Mouse (Mus musculus): ENCODE data around the gene Fgfr2.
"Not testable (repeated sequence)": the region's sequence is repeated elsewhere in the genome, so short reads cannot be mapped to it uniquely, and the experiment has no call there.

Gene Fgfr2

DNA sequence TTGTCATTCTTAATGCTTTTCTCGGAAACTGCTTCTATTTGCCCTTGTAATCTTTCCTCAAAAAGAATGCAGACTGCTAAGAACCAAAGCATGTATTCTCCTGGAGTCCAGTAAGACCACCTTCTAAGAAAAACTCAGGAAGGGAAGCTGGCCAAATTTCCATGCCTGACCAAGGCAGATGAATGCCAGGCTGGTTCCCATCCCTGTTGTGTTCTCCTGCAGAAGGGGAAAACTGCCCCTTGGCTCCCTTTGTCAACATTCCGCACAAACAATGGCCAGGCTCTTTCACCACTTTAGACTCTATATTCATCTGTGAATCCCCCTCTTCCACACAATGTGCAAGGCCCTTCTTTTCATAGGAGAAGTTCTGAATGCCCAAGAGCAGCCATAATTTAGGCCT, 5.3 kb downstream of the Fgfr2 start:
- DNase-seq: no peak

DNA sequence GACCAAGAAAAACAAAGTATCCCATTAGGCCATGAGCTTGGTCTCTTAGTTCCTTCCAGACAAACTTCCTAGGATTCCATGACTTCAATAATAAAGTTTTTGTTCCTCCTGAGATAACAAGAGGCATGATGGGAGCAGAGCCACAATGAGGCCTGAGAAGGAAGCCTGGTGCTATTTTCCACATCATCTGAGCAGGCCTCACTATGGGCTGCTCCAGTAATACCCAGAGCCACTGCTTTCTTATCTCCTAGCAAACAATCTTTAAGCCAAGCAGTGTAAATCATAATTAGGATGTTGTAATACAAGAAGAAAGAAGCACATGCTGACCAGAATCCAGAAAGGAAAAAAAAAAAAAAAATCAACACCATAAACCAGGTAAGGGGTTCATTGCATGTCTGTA, 6.6 kb downstream of the Fgfr2 start:
- DNase-seq: no peak

DNA sequence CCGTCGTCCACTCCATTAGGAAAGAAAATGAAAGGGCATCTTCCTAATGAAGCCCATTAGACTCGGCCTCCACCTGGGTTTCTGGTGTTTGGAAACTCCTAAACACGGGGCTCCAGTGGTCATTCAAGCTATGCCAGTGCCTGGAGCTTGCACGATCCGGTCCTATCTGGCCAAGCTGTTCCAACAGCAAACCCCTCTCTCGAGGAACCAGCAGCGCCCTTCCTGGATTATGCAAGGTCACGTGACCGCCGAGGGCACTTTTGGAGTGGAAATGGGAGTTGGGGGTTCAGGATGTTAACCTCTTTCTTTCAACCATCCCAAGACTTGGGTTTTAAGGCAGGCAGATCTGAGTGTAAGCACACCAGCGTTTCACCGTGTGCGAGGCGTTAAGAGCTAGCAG, 7.3 kb downstream of the Fgfr2 start:
- DNase-seq: no peak

DNA sequence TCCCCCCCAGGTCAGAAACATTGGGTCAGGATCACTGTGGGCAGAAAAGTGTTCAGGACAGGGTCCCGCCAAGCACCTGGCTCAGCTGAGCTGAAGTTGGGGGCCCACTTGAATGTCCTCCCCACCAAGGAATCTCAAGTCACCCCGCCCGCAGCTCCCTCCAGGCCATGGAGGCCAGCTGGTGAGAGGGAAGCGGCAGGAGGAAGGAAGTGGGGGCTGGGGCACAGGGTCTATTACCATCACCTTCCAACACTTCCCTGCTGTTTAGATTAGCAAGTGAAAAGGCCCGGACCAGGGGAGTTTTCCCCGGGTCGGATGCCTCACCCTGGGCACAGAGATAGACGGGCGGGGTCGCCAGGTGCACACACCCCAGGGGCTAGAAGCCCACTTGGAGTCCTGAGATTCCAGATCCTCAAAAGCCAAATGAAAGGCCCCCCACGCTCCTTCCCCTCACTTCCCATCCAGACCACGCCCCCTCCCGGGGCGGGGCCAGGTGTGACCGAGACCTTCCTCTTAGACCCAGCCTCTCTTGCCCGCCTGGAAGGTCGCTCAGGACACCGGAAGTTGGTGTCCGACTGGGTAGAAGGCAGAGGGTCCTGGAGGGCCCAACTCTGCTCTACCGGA, 8.2 kb downstream of the Fgfr2 start:
- no peak for DNase-seq

DNA sequence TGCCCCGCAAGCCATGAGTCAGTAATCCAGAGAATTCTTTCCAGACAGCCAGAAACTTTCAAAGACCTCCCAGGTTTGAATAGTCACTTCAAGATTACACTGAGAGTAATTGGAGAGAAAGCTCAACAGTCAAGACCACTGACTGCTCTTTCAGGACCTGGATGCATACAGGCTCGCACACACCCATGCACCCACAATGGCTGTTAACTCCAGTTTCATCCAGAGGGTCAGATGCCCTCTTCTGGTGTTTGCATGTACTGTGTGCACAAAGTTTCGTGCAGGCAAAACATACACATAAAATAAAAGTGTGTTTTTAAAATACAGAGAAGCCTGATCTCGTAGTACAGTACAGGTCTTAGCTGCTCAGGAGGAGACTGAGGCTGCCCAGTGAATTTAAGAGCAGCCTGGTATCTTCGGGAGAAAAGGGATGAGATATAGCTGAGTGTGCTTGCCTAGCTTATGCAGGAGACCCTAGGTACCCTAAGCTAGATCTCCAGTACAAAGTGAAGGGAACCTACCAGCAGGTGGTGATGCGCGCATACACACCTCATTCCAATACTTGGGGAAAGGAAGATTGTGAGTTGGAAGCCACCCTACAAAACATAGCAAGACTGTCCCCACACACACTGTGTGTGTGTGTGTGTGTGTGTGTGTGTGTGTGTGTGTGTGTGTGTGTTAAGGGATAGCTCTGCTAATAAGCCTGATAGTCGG, 9.8 kb downstream of the Fgfr2 start:
- DNase-seq: no peak

DNA sequence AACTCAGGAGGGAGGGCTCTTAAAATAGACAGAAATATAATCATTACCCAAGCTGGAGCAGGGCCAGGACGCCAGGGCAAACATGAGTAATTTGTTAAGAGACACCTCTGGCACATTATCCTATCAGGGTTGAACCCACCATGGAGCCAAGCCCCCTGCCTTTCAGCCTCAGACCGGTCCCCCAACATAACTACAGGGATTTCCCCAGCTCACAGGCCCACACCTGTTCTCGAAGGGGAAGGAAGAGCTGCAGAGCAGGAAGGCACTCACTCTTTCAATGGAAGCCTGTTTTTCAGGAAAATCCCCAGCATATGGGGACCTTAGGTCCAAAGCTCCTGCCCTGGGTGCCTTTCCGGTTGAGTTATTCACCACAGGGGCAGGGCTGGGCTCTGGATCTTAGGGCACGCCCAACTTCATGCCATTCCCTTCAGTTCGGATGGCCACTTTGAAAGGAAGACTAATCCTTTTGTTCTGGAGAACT, 10.8 kb downstream of the Fgfr2 start:
- DNase-seq: no peak

DNA sequence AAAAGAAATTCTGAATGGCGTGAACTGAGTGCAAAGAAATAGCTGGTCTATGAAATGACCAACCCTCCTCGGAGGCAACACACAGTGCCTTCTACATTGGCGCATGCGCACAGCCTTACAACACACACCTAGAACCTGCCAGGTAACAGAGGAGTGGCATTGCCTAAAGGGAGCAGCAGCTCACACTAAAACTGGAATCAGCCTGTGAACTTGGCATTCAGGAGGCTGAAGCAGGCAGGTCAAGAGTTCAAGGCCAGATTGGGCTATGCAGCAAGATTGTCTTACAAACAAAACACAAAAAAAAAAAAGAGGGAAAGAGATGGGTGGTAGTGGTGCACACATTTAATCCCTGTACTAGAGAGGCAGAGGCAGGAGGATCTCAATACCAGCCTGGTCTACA, 13.7 kb downstream of the Fgfr2 start:
- DNase-seq: no peak

DNA sequence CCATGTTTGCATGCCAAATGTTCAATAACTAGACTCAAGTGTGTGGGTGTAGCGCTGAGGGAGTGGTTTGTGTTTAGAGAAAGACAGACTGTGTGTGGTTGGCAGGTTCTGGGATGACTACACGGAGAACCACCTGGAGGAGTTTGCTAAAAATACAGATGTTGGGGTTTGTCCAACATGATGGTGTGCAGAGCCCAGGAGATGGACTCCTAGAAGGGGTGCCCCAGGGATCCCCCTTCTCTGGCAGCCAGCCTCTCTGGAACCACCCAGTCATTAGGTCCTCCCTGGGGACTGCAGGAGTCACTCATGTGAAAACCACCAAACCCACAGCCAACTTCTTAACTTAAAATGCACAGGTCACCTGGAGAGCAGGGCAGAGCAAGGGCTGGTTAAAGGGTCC, 14.5 kb downstream of the Fgfr2 start:
- no peak for DNase-seq

DNA sequence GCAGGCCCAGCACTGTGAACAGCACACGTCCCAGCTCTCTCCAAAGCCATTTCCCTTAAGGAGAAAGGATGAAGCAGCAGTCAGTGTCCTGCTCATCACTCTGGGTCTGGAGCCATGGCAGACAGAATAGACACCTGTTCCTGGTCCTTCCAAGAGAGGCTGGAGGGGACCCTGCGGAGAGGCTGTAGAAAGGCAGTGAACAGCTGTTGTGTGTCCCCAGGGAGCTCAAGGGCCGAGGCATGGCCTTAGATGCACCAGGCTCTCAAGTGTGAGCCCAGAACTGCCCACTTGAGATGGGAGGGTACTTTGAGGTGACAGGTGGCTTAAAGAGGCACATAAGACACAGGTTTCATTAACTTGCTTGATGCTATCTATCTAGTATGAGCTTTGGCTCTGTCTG, 20.6 kb downstream of the Fgfr2 start:
- DNase-seq: no peak

DNA sequence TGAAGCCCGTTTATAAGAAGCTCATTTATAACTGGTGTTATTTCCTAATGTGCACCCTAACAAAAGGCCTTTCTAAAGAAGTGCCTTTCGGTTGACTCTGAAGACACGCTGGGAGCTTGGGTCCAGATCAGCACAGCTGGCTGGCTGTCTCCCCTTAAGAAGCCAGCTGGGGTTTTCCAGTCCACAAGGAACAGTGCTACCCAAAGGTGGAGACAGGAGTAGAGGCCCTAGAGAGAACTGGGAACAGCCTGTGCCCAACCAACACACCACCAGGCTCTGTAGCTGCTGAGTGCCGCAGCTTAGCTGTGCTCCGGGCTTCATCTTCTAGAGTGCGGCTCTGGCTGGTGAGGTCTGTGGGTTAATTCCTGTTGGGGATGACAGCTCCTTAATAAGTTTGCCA, 22.1 kb downstream of the Fgfr2 start:
- DNase-seq: no peak

DNA sequence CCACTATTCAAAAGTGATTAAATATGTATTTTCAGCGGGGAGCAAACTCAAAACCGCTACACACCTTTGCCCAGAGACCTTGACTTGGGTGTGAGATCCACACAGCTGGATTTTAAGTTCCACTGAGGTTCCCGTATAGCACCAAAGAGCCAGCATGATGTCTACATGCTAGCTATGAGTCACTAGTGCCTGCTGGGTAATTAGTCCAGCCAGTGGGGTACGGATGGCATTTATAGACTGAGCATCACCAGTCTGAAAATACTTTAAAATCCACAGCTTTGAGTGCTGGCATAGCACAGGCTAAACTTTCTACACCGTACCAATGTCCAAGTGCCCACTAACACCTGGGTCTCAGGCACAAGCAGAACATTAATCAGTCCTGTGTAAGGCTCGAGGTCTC, 23.0 kb downstream of the Fgfr2 start:
- DNase-seq: no peak

DNA sequence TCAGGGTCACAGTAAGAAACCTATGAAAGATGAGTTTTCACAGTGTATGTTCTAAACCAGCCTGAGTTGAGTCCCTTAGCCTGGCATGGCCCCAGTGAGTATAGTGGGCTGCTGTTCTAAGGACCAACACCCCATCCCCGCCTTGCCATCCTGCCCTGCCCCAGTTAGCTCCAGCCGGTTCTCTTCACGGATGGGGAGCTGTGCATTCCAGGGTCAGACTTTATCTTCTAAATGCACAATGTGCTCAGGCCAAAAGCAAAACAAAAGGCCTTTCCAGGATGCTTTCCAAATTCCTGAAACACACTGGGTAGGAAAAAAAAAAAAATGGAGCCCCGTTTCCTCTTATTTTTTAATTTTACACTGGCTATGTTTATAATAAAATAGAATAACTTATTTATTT, 23.9 kb downstream of the Fgfr2 start:
- no peak for DNase-seq

DNA sequence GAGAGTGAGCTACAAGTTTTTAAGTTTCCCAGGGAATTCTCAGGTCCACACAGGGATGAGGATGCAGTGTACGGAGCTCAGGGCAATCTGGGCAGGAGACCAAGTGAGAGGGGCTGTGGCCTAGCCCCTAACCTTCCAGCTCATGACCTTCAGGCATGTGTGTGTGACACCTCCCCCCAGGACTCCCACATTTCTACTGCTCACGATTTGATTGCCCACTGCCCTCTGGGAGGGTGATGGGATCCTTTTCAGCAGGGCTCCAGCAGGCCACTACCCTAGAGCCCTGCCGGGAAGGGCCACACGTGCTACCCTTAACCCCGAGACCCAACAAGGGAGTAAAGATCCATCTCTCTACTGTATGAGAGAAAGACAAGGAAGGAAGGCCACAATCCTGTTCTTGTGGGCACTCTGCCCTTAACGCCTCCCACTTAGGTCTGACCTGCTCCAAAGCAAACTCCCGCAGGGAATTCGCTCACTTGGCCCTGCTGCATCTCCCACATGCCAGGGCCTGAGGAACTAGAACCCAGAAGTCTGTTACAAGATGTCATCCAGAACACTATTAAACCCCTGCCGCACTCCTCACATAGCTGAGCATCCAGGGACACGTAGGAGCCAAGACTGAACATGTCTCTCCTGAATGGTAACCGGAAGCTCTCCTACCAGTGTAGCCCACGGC, 24.9 kb downstream of the Fgfr2 start:
- no peak for DNase-seq

DNA sequence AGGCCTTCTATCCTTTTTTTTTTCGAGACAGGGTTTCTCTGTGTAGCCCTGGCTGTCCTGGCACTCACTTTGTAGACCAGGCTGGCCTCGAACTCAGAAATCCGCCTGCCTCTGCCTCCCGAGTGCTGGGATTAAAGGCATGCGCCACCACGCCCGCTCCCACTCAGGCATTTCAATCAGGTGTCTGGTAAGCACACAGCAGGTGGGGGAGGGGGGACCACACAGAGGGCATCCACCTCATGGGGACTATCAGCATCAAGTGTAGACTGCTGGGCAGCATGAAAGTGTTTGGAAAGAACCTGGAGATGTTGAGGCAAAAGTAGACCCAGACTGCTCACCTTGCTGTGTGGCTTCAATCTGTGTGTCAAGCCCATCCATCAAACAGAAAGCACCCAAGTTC, 27.5 kb downstream of the Fgfr2 start:
- not testable (repeated sequence) for DNase-seq

DNA sequence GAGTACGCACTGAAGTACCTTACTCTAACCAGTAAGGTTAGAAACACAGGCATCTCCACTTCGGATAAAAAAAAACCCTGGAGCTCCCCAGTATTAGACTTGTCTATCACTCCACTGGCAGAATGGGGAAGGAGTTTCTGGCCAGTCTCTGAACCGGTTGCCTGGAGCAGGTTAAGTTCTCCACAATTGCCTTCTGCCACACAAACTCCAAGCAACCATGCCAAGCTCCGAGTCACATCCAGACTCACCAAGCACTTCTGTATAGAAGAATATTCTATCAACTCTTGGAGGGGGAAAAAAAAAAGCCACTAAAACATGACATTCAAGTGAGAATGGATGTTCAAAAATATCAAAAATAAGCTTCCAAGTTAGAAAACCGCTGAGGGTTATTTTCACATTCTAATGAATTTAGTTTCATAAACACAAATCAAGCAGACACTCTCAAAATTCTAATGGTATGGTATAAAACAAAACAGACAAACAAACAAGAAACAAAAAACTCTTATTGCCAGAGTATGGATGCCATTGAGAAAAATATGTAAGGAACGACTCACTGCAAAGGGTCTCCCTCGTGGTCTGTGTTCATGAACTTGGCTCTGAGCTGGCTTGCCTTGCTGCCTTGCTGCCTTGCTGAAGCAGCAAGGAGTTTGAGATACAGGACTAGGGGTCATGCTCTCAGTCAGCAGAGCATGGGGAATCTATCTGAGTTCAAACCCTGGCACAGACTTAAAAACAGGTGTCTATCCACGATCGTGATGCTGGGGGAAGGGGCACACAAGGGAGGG, 28.2 kb downstream of the Fgfr2 start:
- DNase-seq: no peak

DNA sequence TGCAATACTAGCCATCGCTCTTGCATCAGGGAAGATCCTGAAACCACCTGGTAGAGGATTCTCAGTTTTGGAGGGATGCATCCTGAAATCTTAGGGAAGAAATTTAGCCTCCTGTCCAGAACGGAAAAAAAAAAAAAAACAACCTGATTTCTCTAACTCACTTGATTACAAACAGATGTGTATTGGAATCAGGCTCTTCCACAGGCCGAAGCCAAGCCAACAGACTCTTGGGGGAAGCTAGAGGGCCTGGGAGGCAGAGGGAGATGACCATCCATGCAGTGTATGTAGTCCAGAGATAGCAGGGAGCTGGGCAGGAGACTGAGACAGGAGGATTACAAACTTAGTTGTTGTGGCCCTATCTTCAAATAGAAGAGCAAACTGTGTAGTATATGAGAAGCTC, 29.0 kb downstream of the Fgfr2 start:
- DNase-seq: no peak

DNA sequence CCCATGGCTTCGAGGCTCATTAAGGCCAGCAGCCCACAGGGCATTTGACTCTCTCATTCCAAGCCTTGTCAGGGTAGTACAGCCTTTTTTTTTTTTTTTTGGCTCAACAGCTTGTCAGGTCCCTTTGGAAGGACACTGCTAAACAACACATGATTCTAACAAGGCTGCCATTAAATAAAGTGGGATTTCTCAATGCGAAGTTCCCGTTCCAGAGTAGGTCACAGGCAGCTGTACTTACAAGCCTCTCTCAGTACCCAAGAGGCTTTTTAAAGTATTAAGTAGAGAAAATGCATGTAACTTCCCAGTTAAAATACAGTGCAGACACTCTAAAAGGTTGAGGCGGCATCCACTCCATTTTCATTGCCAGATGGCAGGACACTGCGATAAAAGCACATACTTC, 29.4 kb downstream of the Fgfr2 start:
- no peak for DNase-seq

DNA sequence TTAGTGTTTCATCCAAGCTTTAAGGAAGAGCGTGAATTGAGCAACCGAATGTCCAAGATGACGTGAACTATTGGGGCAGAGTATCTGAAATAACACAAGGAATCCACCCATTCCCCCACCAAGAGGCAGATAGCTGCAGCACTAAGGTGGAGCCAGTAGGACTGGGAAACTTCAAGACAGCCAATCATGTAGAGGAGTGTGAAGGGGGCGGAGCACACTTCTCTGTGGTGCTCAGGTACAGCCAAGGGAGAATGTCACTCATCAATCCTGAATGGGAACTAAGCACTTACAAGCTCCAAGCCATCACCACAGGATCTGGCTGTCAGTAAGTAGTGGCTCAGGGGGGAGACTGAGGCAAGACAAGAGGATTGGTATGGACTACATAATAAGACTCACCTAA, 32.5 kb downstream of the Fgfr2 start:
- no peak for DNase-seq

DNA sequence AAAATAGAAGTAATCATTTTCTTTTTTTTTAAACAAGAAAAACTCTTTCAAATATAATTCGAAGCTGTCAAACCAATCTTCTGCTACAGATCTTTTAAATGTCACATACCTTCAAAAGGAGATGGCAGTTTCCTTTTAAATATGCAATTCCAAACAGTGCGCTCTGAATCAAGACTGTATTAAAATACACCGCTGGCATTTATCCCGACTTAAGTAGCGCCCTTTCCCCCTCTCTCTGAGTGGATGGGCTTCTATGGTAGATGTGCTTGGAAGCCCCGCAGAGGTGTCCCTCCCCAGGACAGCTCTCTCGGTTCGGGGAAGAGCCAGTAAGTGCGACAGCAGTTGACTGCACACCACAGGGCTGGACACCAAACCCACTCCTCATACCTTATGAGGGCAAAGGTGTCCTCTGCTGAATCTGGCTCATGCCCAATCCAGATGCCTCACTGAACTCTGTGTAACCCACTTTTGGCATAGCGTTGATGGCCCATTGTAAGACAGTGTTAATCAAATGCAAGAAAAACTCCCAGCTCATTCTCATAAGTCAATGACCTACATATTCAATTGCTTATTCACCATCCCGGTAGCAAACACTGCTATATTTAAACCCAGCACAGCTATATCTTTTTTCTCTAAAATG, 33.4 kb downstream of the Fgfr2 start:
- DNase-seq: no peak

DNA sequence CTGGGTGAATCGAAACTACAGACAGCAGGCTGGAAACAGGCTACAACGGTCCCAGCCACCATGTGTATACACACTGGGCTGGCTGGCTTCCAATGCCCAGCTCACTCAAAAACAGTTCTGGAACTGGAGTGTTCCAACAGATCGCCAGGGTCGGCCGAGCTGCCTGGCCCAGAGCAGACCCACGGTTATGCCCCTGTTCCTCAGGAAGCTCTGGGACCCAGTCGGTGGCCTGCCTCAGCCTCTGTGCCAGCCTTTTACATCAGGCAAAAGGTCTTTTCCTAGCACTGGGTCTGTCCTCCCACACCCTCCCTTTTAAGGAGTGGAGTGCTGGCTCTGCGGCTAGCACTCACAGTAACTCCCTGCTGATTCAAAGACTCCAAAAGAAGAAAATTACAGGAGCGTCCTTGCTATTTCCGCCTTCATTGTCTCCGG, 34.3 kb downstream of the Fgfr2 start:
- DNase-seq: peak; percentile 73

DNA sequence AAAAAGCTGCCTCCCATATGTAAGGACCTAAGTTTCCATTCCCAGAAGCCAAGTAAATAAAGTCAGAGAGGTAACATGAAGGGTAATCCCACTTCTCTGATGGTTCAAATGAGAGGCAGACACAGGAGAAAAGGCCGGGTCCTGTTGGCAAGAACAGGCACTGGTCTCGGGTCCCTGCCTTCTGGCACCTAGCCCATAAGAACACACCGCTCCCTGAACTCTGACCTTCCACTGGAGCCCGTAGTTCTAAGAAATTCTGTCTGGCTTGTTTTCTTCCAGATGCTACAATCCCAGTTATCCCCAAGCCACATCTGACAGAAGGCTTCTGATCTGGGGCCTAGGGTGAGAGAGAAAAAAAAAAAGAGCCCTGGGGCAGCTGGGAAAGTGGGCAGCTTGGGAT, 34.7 kb downstream of the Fgfr2 start:
- no peak for DNase-seq

DNA sequence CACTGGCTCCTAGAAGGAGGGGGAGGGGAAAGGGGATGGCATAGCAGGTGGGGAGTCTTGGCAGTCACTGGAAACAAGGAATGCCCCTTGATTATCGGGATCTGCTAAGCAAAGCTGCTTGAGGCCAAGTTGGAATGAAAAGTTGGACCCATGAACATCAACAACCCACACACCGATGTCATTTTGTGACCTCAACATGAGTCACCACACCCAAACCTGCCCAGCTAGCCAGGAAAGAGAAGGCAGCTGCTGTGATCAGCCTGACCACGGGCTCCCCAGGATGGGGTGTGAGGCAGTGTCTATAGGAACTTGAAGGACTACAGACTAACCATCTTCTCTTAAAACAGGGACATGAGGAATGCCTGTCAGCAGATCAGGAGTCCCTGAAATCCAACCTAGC, 37.7 kb downstream of the Fgfr2 start:
- no peak for DNase-seq

Measured in right cerebral cortex, postnatal 4 days (tissue).